Mouse (Mus musculus) erythroblast, embryonic 14.5 days (primary cell): ENCODE measurements around the gene Cpn1.

Experiments
- GATA1 ChIP-seq: IDR thresholded peaks from 2 replicates; pipeline ENCODE4 v1.6.1; 2012; ENCODE audit warnings: low read length, inconsistent platforms, mixed read lengths
- TAL1 ChIP-seq: IDR thresholded peaks from 3 replicates; pipeline ENCODE4 v1.6.1; 2012; ENCODE audit warnings: low read length, inconsistent platforms, mixed read lengths

DNA sequence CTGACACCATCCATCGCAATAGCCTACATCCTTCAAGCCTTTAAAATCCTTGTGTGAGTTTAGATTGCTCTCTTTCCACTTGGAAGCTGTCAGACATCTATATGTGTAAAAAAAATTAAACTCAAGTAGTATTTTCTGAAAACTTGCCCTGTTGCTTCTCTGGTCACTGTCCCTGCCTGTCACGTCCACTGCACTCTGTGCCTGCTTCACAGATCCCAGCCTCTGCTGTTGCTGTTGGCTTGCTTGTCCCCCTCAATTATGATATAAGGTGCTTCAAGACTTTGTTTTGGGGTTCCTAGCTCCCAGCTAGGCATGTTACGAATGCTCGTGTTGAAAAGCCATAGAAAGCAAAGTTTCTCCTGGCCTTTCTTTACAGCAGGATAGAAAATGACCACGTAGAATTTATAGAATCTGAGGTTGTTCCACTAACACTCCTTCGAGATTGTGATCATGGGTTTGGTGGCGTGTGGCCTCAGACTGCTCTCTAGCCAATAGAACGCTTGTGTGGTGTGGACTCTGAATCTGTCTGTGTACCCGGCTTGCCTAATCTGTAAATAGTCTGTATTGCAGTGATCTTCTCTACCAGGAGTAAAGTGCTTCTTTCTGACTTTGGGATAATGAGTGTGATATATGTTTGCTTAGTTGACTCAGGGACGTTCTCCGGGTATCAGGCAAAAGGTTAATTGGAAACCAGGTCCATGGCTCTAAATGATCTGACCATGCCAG is 12.6 kb upstream of the Cpn1 start:
- TF ChIP-seq GATA1 (no peak), TAL1 (no peak)
